Mouse (Mus musculus) testis, adult 2 months (tissue): ENCODE measurements around the gene Olfr103. TPM values are rescaled to one million over a fixed set of nuclear protein-coding genes. Genes with fewer than 3 reads are reported as not detected.

Experiments
- H3K27ac ChIP-seq: fragments of 200-500 bp; 2 replicates; pipeline ENCODE4 v1.5.1; 2012; ENCODE audit warnings: low read depth, low read length; ENCODE audit not compliant: control insufficient read depth, insufficient read depth
- H3K27me3 ChIP-seq: fragments of 200-500 bp; 2 replicates; pipeline ENCODE4 v1.6.1; 2012; ENCODE audit warnings: mild to moderate bottlenecking, low read length, moderate library complexity; ENCODE audit not compliant: control insufficient read depth, insufficient read depth
- H3K36me3 ChIP-seq: fragments of 200-500 bp; 2 replicates; pipeline ENCODE4 v1.6.1; 2012; ENCODE audit warnings: mild to moderate bottlenecking, low read length; ENCODE audit not compliant: control insufficient read depth, insufficient read depth
- H3K4me1 ChIP-seq: fragments of 200-500 bp; 2 replicates; pipeline ENCODE4 v1.6.1; 2012; ENCODE audit warnings: low read length; ENCODE audit not compliant: control insufficient read depth, insufficient read depth
- H3K4me3 ChIP-seq: fragments of 200-500 bp; 2 replicates; pipeline ENCODE4 v1.5.1; 2012; ENCODE audit warnings: low read depth, mild to moderate bottlenecking, low read length, moderate library complexity, mixed read lengths; ENCODE audit not compliant: control insufficient read depth
- CTCF ChIP-seq: fragments of 200-500 bp; IDR thresholded peaks from 2 replicates; pipeline ENCODE4 v1.5.1; 2012; ENCODE audit warnings: low read depth, mild to moderate bottlenecking, inconsistent platforms, low read length, moderate library complexity; ENCODE audit not compliant: control insufficient read depth, insufficient read depth, insufficient replicate concordance
- POLR2A ChIP-seq: fragments of 200-500 bp; IDR thresholded peaks from 2 replicates; pipeline ENCODE4 v1.6.1; 2012; ENCODE audit warnings: low read depth, mild to moderate bottlenecking, inconsistent platforms, low read length, moderate library complexity; ENCODE audit not compliant: control insufficient read depth
- polyA plus RNA-seq: library from polyadenylated mRNA; depleted of rRNA; stranded (reverse); fragments of >200 nt; gene quantifications from 2 replicates; pipeline ENCODE4 v1.2.3, GENCODE M21; 2012; rRNA removed

Gene Olfr103
- not detected in 2 replicates for polyA plus RNA-seq

GRCm38 (mm10) chr17:37339598-37339997 lies at the start of gene Olfr103:
Olfr103 (minus strand) TSS chr17:37339698.
- TF ChIP-seq CTCF, result no peak
- TF ChIP-seq POLR2A, result no peak
- H3K27me3 ChIP-seq, result no peaks in the 10 kb centered on the region
- H3K36me3 ChIP-seq, result no peaks in the 10 kb centered on the region
- no peaks in the 10 kb centered on the region for H3K4me1 ChIP-seq
- H3K27ac ChIP-seq, result no peak within 1 kb of the TSS
- no peak within 1 kb of the TSS for H3K4me3 ChIP-seq

- H3K36me3 ChIP-seq, result no peaks in the 10 kb centered on the region
- no peak within 1 kb of the TSS for H3K4me3 ChIP-seq
- H3K4me1 ChIP-seq, result no peaks in the 10 kb centered on the region
- no peak for TF ChIP-seq POLR2A
- H3K27me3 ChIP-seq, result no peaks in the 10 kb centered on the region
- no peak within 1 kb of the TSS for H3K27ac ChIP-seq
These were observed 39.2 kb upstream of the Olfr103 start, which contains the start of gene Olfr105-ps for GRCm38 (mm10) chr17:37378733-37379132. Olfr105-ps (plus strand) TSS chr17:37379033.

DNA sequence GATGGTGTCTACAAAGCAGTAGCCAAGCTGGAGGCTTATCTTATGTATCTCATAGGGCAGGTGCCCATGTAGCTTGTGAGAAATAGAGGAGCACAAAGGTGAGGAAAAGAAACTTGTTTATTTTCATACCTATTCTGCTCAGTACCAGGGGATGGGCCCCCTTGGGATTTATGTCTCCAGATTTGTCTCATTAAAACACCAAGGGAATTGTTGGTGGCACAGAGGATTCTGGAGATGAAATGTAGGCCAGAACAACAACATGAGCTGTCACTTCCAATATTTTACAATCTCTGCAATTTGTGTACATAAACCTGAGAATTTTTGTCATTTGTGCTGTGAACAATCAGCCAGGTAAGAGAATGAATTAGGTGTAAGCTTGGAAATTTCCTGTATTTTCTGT lies 19.8 kb upstream of the Olfr103 start, which contains the start of gene Olfr104-ps:
Gene Olfr104-ps (plus strand): TSS at position 301 of the 400 bp plus-strand sequence.
- TF ChIP-seq CTCF, result no peak
- no peak for TF ChIP-seq POLR2A
- Histone ChIP-seq H3K4me1 (no peaks in the 10 kb centered on the region), H3K36me3 (no peaks in the 10 kb centered on the region), H3K27me3 (no peaks in the 10 kb centered on the region), H3K27ac (no peak within 1 kb of the TSS), H3K4me3 (no peak within 1 kb of the TSS)

DNA sequence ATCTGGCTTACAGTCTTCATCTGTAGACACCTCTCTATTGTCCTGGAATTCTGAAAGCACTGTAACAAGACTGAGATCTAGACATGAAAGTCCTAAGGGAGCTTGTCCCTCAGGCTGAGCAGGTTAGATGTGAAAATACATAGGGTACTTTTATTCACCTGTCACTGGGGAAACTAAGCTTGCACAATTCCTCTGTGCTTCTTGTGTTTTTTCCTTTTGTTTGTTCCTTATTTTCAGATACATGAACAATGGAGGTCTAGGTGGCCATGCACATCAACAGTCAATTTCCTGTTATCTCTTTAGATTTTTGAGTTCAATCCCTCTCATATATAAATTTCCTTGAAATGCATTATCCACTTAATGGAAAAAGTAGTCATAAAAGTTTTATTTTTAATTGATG lies 22.5 kb downstream of the Olfr103 start, which contains the start of gene Olfr102:
Gene Olfr102 (minus strand): TSS at position 101 of the 400 bp plus-strand sequence.
- no peaks in the 10 kb centered on the region for H3K4me1 ChIP-seq
- no peak within 1 kb of the TSS for H3K27ac ChIP-seq
- no peak within 1 kb of the TSS for H3K4me3 ChIP-seq
- TF ChIP-seq POLR2A (no peak), CTCF (no peak)
- H3K36me3 ChIP-seq, result no peaks in the 10 kb centered on the region
- no peaks in the 10 kb centered on the region for H3K27me3 ChIP-seq

DNA sequence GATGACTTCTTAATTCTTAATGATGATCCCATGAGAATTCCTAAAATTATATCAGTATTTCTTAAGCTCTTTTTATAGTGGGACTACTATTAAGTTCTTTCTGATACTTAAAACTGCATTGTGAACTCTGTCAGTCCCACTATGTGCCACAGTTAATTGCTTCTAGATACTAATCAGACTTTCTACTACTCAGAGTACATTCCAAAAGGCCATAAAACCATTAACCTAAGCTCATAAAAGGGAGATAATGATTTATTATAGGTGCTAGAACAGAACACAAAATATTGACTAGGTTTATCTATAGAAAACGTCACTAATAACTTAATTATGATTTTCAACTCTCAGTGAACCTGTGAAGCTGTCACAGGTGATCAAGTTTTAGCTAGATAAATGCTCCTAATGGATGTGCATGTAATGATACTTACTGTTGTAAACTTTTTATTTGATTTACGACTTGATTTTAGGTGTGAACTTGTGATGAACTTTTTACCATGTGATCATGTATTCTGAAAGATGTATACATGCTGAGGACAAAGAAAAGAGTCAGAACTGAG lies 29.3 kb downstream of the Olfr103 start:
- TF ChIP-seq POLR2A (no peak), CTCF (no peak)
- H3K4me3 ChIP-seq, result no peak overlapping the region
- no peaks in the 10 kb centered on the region for H3K4me1 ChIP-seq
- no peak overlapping the region for H3K27ac ChIP-seq
- no peaks in the 10 kb centered on the region for H3K36me3 ChIP-seq
- no peaks in the 10 kb centered on the region for H3K27me3 ChIP-seq

GRCm38 (mm10) chr17:37308483-37308882 lies 31.0 kb downstream of the Olfr103 start:
- Histone ChIP-seq H3K27ac (no peak overlapping the region), H3K27me3 (no peaks in the 10 kb centered on the region)
- no peak for TF ChIP-seq POLR2A
- no peak for TF ChIP-seq CTCF

GRCm38 (mm10) chr17:37304213-37304612 lies 35.3 kb downstream of the Olfr103 start, which contains the start of gene Olfr101:
Olfr101 (minus strand) TSS chr17:37304313.
- TF ChIP-seq CTCF (no peak), POLR2A (no peak)
- Histone ChIP-seq H3K27ac (no peak within 1 kb of the TSS), H3K4me3 (no peak within 1 kb of the TSS), H3K27me3 (no peaks in the 10 kb centered on the region), H3K4me1 (no peaks in the 10 kb centered on the region), H3K36me3 (no peaks in the 10 kb centered on the region)

More at GRCm38 (mm10) chr17:37308483-37308882, 31.0 kb downstream of the Olfr103 start:
- no peaks in the 10 kb centered on the region for H3K36me3 ChIP-seq
- H3K4me1 ChIP-seq, result no peaks in the 10 kb centered on the region
- no peak overlapping the region for H3K4me3 ChIP-seq

Other genes with a start within 250 kb of the Olfr103 start
- gene Olfr91, start 241.4 kb downstream of the Olfr103 start, polyA plus RNA-seq, result 0.11 and 0.22 TPM in 2 replicates
- gene Olfr92, start 219.6 kb downstream of the Olfr103 start, polyA plus RNA-seq, result not detected in 2 replicates
- 0.85 TPM in 1 of 2 replicates, not detected in the other for gene Olfr93, start 178.2 kb downstream of the Olfr103 start, polyA plus RNA-seq
- gene Ubd, start 145.8 kb downstream of the Olfr103 start, polyA plus RNA-seq, result not detected in 2 replicates
- gene Olfr94, start 138.7 kb downstream of the Olfr103 start, polyA plus RNA-seq, result not detected in 2 replicates
- not detected in 2 replicates for gene Olfr95, start 126.6 kb downstream of the Olfr103 start, polyA plus RNA-seq
- not detected in 2 replicates for gene Olfr96, start 119.6 kb downstream of the Olfr103 start, polyA plus RNA-seq
- gene Olfr97, start 102.4 kb downstream of the Olfr103 start, polyA plus RNA-seq, result 0.08 TPM in 1 of 2 replicates, not detected in the other
- gene Olfr98, start 75.9 kb downstream of the Olfr103 start, polyA plus RNA-seq, result not detected in 2 replicates
- 0.75 and 0.98 TPM in 2 replicates for gene H2-M3, start 69.5 kb downstream of the Olfr103 start, polyA plus RNA-seq
- gene Olfr99, start 56.2 kb downstream of the Olfr103 start, polyA plus RNA-seq, result not detected in 2 replicates
- not detected in 2 replicates for gene Olfr101, start 35.4 kb downstream of the Olfr103 start, polyA plus RNA-seq
- 0.10 TPM in 2 replicates for gene Olfr102, start 22.6 kb downstream of the Olfr103 start, polyA plus RNA-seq
- gene Olfr104-ps, start 19.9 kb upstream of the Olfr103 start, polyA plus RNA-seq, result 0.04 TPM in 1 of 2 replicates, not detected in the other
- not detected in 2 replicates for gene Olfr105-ps, start 39.3 kb upstream of the Olfr103 start, polyA plus RNA-seq
- gene Olfr106-ps, start 50.7 kb upstream of the Olfr103 start, polyA plus RNA-seq, result not detected in 2 replicates
- gene Olfr107, start 59.5 kb upstream of the Olfr103 start, polyA plus RNA-seq, result not detected in 2 replicates
- not detected in 2 replicates for gene Olfr108, start 105.8 kb upstream of the Olfr103 start, polyA plus RNA-seq
- gene Olfr109, start 119.2 kb upstream of the Olfr103 start, polyA plus RNA-seq, result not detected in 2 replicates
- gene H2-M2, start 143.9 kb upstream of the Olfr103 start, polyA plus RNA-seq, result not detected in 2 replicates
- not detected in 2 replicates for gene Olfr110, start 152.8 kb upstream of the Olfr103 start, polyA plus RNA-seq
- gene Olfr111, start 168.3 kb upstream of the Olfr103 start, polyA plus RNA-seq, result not detected in 2 replicates
- gene Olfr112, start 229.8 kb upstream of the Olfr103 start, polyA plus RNA-seq, result 19.3 and 26.9 TPM in 2 replicates
- gene Olfr113, start 238.0 kb upstream of the Olfr103 start, polyA plus RNA-seq, result not detected in 2 replicates